Mouse (Mus musculus): ENCODE measurements around the gene Herpud2. TPM values are rescaled to one million over a fixed set of nuclear protein-coding genes. Genes with fewer than 3 reads are reported as not detected.

The Herpud2 gene
- total RNA-seq (2023) = 10 to 100 TPM; 69.5 to 70.7 TPM

DNA sequence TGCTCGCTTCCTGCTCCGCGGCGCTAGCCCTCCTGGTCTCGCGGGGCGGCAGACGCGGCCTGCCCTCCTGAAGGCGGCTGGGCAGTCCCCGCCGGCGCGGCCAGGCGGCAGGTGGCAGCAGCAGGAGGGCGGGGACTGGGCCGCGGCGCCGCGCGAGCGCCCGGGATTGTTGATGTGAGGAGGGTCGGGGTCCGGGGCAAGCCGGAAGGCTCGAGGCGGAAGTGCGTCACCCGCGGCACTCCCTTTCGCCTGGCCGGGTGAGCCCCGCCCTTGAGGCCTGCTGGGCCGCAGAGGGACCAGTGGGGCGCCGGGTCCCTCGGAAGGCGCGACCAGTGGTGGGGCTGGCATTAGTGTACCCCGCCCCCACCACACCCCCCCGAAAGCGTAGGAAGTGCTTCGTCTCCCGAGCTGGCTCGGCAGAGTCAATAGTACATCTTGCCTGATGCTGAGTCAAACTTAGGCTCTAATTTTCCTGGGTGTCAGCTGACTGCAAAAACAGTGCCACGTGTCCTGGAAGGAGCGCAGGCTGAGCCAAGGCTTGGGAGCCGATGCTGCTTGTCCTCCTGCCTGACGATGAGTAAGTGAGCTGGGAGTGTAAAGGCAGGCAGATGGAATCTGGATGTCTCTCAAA lies at the start of gene Herpud2:
Herpud2 (minus strand) TSS at position 210 of the 631 bp plus-strand sequence.

DNA sequence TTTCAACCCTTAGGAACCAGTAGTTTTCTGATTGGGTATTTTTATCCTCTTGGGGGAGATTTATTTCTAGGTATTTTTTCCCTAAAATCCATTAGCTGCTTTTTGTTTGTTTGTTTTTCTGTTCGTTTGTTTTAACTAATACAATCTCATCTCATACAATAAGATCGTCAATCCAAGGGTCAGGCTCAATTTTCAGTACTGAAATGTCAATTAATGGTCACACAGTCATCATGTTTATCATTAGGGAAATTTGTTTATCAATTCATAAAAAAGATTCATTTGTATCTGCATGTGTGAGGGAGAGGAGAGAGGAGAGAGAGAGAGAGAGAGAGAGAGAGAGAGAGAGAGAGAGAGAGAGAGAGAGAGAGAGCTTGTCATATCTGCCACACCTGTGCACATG lies 62.5 kb downstream of the Herpud2 start, which contains the start of gene Gm10181:
Gm10181 (plus strand) TSS at position 301 of the 400 bp plus-strand sequence.

Other genes starting within 250 kb of the Herpud2 start
- gene Gm10181, start 62.4 kb downstream of the Herpud2 start, total RNA-seq (2023) = not detected
- gene Sept7, start 100.6 kb upstream of the Herpud2 start, total RNA-seq (2023) = 100 to 1,000 TPM; 103 to 115 TPM